Mouse (Mus musculus) midbrain, embryonic 15.5 days (tissue): ENCODE measurements around the gene Wdr81. TPM values are rescaled to one million over a fixed set of nuclear protein-coding genes. Genes with fewer than 3 reads are reported as not detected.

Experiments used
- ATAC-seq: fragments of 200-750 bp; cut with Nextera tagmentation; replicated peaks from 2 replicates; pipeline ENCODE4 v1.8.0; 2017; ENCODE audit warnings: moderate TSS enrichment
- H3K27ac ChIP-seq: fragments of 300-500 bp; sonication (generic); 2 replicates; pipeline ENCODE4 v1.5.1; 2015; ENCODE audit warnings: mild to moderate bottlenecking, inconsistent platforms
- H3K27me3 ChIP-seq: fragments of 300-500 bp; sonication (generic); replicated peaks from 2 replicates; pipeline ENCODE4 v1.6.1; 2015; ENCODE audit warnings: inconsistent platforms
- H3K36me3 ChIP-seq: fragments of 300-500 bp; sonication (generic); replicated peaks from 2 replicates; pipeline ENCODE4 v1.6.1; 2015; ENCODE audit warnings: inconsistent platforms
- H3K4me1 ChIP-seq: fragments of 300-500 bp; sonication (generic); 2 replicates; pipeline ENCODE4 v1.6.1; 2015; ENCODE audit warnings: inconsistent platforms
- H3K4me2 ChIP-seq: fragments of 300-500 bp; sonication (generic); 2 replicates; pipeline ENCODE4 v1.6.1; 2015; ENCODE audit warnings: inconsistent platforms, mild to moderate bottlenecking, moderate library complexity
- H3K4me3 ChIP-seq: fragments of 300-500 bp; sonication (generic); 2 replicates; pipeline ENCODE4 v1.5.1; 2015; ENCODE audit warnings: mild to moderate bottlenecking, inconsistent platforms
- H3K9ac ChIP-seq: fragments of 300-500 bp; sonication (generic); 2 replicates; pipeline ENCODE4 v1.6.1; 2015; ENCODE audit warnings: mild to moderate bottlenecking, inconsistent platforms
- H3K9me3 ChIP-seq: fragments of 300-500 bp; sonication (generic); 2 replicates; pipeline ENCODE4 v1.6.1; 2016; ENCODE audit warnings: inconsistent platforms
- WGBS: fragments of 180-500 bp; shearing (Covaris S2); methylation state at CpG from one replicate; pipeline ENCODE4 v1.1.7; 2015; ENCODE audit warnings: mixed read lengths; 5-methylcytosine and 5-hydroxymethylcytosine counted together
- polyA plus RNA-seq: library from polyadenylated mRNA; unstranded; fragments of >200 nt; fragmentation: Nextera tagmentation; extraction: Ambion mirVana; gene quantifications from 2 replicates; pipeline ENCODE4 v1.2.1, GENCODE M21; 2015

Gene Wdr81
- polyA plus RNA-seq, 1 experiment from 2014 or later, result 8.4 TPM

GRCm38 (mm10) chr11:75448575-75448974 is 5.9 kb downstream of the Wdr81 start:
- H3K4me2 ChIP-seq, result no peak overlapping the region
- no peak overlapping the region for H3K4me3 ChIP-seq
- WGBS, result 90% methylated on average over 3 of the region's 3 CpGs
- peaks cover 24% of the 10 kb centered on the region; the same call in 1 of the 2 replicates for H3K36me3 ChIP-seq
- H3K9me3 ChIP-seq, result no peaks in the 10 kb centered on the region
- no peaks in the 10 kb centered on the region for H3K27me3 ChIP-seq
- peaks cover 5% of the 10 kb centered on the region for H3K4me1 ChIP-seq
- no peak for ATAC-seq
- H3K9ac ChIP-seq, result no peak overlapping the region
- H3K27ac ChIP-seq, result no peak overlapping the region

- Histone ChIP-seq H3K4me2 (no peak overlapping the region), H3K36me3 (peaks cover 23% of the 10 kb centered on the region; the same call in 1 of the 2 replicates), H3K4me1 (no peaks in the 10 kb centered on the region), H3K9me3 (no peaks in the 10 kb centered on the region), H3K9ac (no peak overlapping the region), H3K4me3 (no peak overlapping the region), H3K27ac (no peak overlapping the region), H3K27me3 (no peaks in the 10 kb centered on the region)
- WGBS, result 54% methylated on average over 8 of the region's 8 CpGs
- ATAC-seq, result no peak
Measured at GRCm38 (mm10) chr11:75443711-75444110, 10.8 kb downstream of the Wdr81 start.

- no peak overlapping the region for H3K27ac ChIP-seq
- H3K4me3 ChIP-seq, result no peak overlapping the region
- no peaks in the 10 kb centered on the region for H3K9me3 ChIP-seq
- no peaks in the 10 kb centered on the region for H3K27me3 ChIP-seq
- ATAC-seq, result no peak
- no peak overlapping the region for H3K4me2 ChIP-seq
- no peak overlapping the region for H3K9ac ChIP-seq
- H3K36me3 ChIP-seq, result 0 out of 2 replicates have a peak, but pooled peaks cover 9% of the 10 kb centered on the region
- no peaks in the 10 kb centered on the region for H3K4me1 ChIP-seq
- 64% methylated on average over 16 of the region's 16 CpGs for WGBS
Measured at GRCm38 (mm10) chr11:75441601-75442000, 12.9 kb downstream of the Wdr81 start.

GRCm38 (mm10) chr11:75441034-75441433 is 13.5 kb downstream of the Wdr81 start:
- Histone ChIP-seq H3K4me3 (no peak overlapping the region), H3K9ac (no peak overlapping the region), H3K36me3 (0 out of 2 replicates have a peak, but pooled peaks cover 9% of the 10 kb centered on the region), H3K9me3 (no peaks in the 10 kb centered on the region), H3K27me3 (no peaks in the 10 kb centered on the region), H3K4me1 (no peaks in the 10 kb centered on the region), H3K4me2 (no peak overlapping the region), H3K27ac (no peak overlapping the region)
- ATAC-seq, result no peak
- WGBS, result 87% methylated on average over 7 of the region's 7 CpGs

- Histone ChIP-seq H3K4me3 (no peak overlapping the region), H3K36me3 (0 out of 2 replicates have a peak, but pooled peaks cover 5% of the 10 kb centered on the region), H3K27ac (no peak overlapping the region), H3K27me3 (no peaks in the 10 kb centered on the region), H3K4me2 (no peak overlapping the region), H3K9ac (no peak overlapping the region), H3K9me3 (no peaks in the 10 kb centered on the region), H3K4me1 (no peaks in the 10 kb centered on the region)
- no peak for ATAC-seq
- WGBS, result 94% methylated on average over 3 of the region's 3 CpGs
Measured at GRCm38 (mm10) chr11:75439951-75440350, 14.6 kb downstream of the Wdr81 start.

GRCm38 (mm10) chr11:75439363-75439762 is 15.2 kb downstream of the Wdr81 start, which contains the start of gene Serpinf2:
TSS of gene Serpinf2 (minus strand) at chr11:75439591.
- no peak for ATAC-seq
- no peaks in the 10 kb centered on the region for H3K9me3 ChIP-seq
- 88% methylated on average over 6 of the region's 6 CpGs for WGBS

GRCm38 (mm10) chr11:75438804-75439203 is 15.7 kb downstream of the Wdr81 start:
- Histone ChIP-seq H3K4me1 (no peaks in the 10 kb centered on the region), H3K27me3 (no peaks in the 10 kb centered on the region), H3K27ac (no peak overlapping the region), H3K36me3 (0 out of 2 replicates have a peak, but pooled peaks cover 5% of the 10 kb centered on the region), H3K4me2 (no peak overlapping the region), H3K9me3 (no peaks in the 10 kb centered on the region), H3K9ac (no peak overlapping the region), H3K4me3 (no peak overlapping the region)
- no peak for ATAC-seq
- 89% methylated on average over 3 of the region's 3 CpGs for WGBS

More at GRCm38 (mm10) chr11:75439363-75439762, 15.2 kb downstream of the Wdr81 start, which contains the start of gene Serpinf2:
- Histone ChIP-seq H3K9ac (no peak within 1 kb of the TSS), H3K27me3 (no peaks in the 10 kb centered on the region), H3K4me1 (no peaks in the 10 kb centered on the region), H3K36me3 (0 out of 2 replicates have a peak, but pooled peaks cover 5% of the 10 kb centered on the region), H3K27ac (no peak within 1 kb of the TSS), H3K4me3 (no peak within 1 kb of the TSS), H3K4me2 (no peak within 1 kb of the TSS)

GRCm38 (mm10) chr11:75438194-75438593 is 16.3 kb downstream of the Wdr81 start:
- H3K9ac ChIP-seq, result no peak overlapping the region
- no peak overlapping the region for H3K4me3 ChIP-seq
- no peaks in the 10 kb centered on the region for H3K9me3 ChIP-seq
- no peak overlapping the region for H3K4me2 ChIP-seq
- no peaks in the 10 kb centered on the region for H3K27me3 ChIP-seq
- H3K4me1 ChIP-seq, result no peaks in the 10 kb centered on the region
- 89% methylated on average over 13 of the region's 13 CpGs for WGBS
- 0 out of 2 replicates have a peak, but pooled peaks cover 5% of the 10 kb centered on the region for H3K36me3 ChIP-seq
- H3K27ac ChIP-seq, result no peak overlapping the region
- ATAC-seq, result no peak

GRCm38 (mm10) chr11:75434138-75434537 is 20.4 kb downstream of the Wdr81 start:
- no peak overlapping the region for H3K4me2 ChIP-seq
- no peak overlapping the region for H3K4me3 ChIP-seq
- no peaks in the 10 kb centered on the region for H3K36me3 ChIP-seq
- ATAC-seq, result no peak
- no peaks in the 10 kb centered on the region for H3K27me3 ChIP-seq
- H3K27ac ChIP-seq, result no peak overlapping the region
- H3K9ac ChIP-seq, result no peak overlapping the region
- WGBS, result 88% methylated on average over 5 of the region's 5 CpGs
- H3K9me3 ChIP-seq, result no peaks in the 10 kb centered on the region
- no peaks in the 10 kb centered on the region for H3K4me1 ChIP-seq

GRCm38 (mm10) chr11:75431307-75431706 is 23.2 kb downstream of the Wdr81 start:
- Histone ChIP-seq H3K27ac (no peak overlapping the region), H3K36me3 (no peaks in the 10 kb centered on the region), H3K4me3 (no peak overlapping the region), H3K27me3 (no peaks in the 10 kb centered on the region), H3K9ac (no peak overlapping the region), H3K4me2 (no peak overlapping the region), H3K9me3 (no peaks in the 10 kb centered on the region), H3K4me1 (no peaks in the 10 kb centered on the region)
- 72% methylated on average over 11 of the region's 11 CpGs for WGBS
- no peak for ATAC-seq

GRCm38 (mm10) chr11:75429019-75429705 is 25.4 kb downstream of the Wdr81 start:
- no peak overlapping the region for H3K9ac ChIP-seq
- WGBS, result 85% methylated on average over 9 of the region's 9 CpGs
- H3K9me3 ChIP-seq, result no peaks in the 10 kb centered on the region
- no peak overlapping the region for H3K4me2 ChIP-seq
- no peak overlapping the region for H3K4me3 ChIP-seq
- no peaks in the 10 kb centered on the region for H3K36me3 ChIP-seq
- H3K27ac ChIP-seq, result no peak overlapping the region
- ATAC-seq, result no peak
- no peaks in the 10 kb centered on the region for H3K4me1 ChIP-seq
- no peaks in the 10 kb centered on the region for H3K27me3 ChIP-seq

GRCm38 (mm10) chr11:75424459-75424858 is 30.1 kb downstream of the Wdr81 start:
- H3K9me3 ChIP-seq, result no peaks in the 10 kb centered on the region
- 86% methylated on average over 3 of the region's 3 CpGs for WGBS

GRCm38 (mm10) chr11:75424033-75424432 is 30.5 kb downstream of the Wdr81 start:
- Histone ChIP-seq H3K27ac (no peak overlapping the region), H3K4me1 (no peaks in the 10 kb centered on the region), H3K4me3 (no peak overlapping the region), H3K4me2 (no peak overlapping the region), H3K36me3 (no peaks in the 10 kb centered on the region), H3K9me3 (no peaks in the 10 kb centered on the region), H3K27me3 (no peaks in the 10 kb centered on the region), H3K9ac (no peak overlapping the region)
- 91% methylated on average over 9 of the region's 9 CpGs for WGBS
- ATAC-seq, result no peak

More at GRCm38 (mm10) chr11:75424459-75424858, 30.1 kb downstream of the Wdr81 start:
- H3K4me1 ChIP-seq, result no peaks in the 10 kb centered on the region
- no peak overlapping the region for H3K4me3 ChIP-seq
- H3K27ac ChIP-seq, result no peak overlapping the region
- ATAC-seq, result no peak
- H3K4me2 ChIP-seq, result no peak overlapping the region
- no peaks in the 10 kb centered on the region for H3K27me3 ChIP-seq
- H3K9ac ChIP-seq, result no peak overlapping the region
- no peaks in the 10 kb centered on the region for H3K36me3 ChIP-seq
